Mouse (Mus musculus) lung, postnatal 4 days (tissue): Measurements from ENCODE around the gene Snx6.
"Not testable (repeated sequence)": the region's sequence is repeated elsewhere in the genome, so short reads cannot be mapped to it uniquely, and the experiment has no call there.

Source experiments
- DNase-seq, 2 experiments: peaks; one replicate each; pipeline ENCODE4 v3.0.0; 2021

Snx6 gene

GRCm38 (mm10) chr12:54796516-54797195 is 1.2 kb upstream of the Snx6 start:
- no peak for DNase-seq

- no peak for DNase-seq
These were observed 1.1 kb downstream of the Snx6 start for GRCm38 (mm10) chr12:54794392-54794791.

- DNase-seq = no peak
These were observed 4.0 kb downstream of the Snx6 start for GRCm38 (mm10) chr12:54791465-54791864.

GRCm38 (mm10) chr12:54789346-54790143 is 6.0 kb downstream of the Snx6 start:
- DNase-seq = peak; percentile 56 to 73

- DNase-seq = no peak
These were observed 31.9 kb downstream of the Snx6 start for GRCm38 (mm10) chr12:54763624-54764023.

- DNase-seq = no peak
These were observed 34.8 kb downstream of the Snx6 start for GRCm38 (mm10) chr12:54760676-54761075.

GRCm38 (mm10) chr12:54758846-54759245 is 36.7 kb downstream of the Snx6 start:
- DNase-seq = no peak

- DNase-seq = no peak
These were observed 46.9 kb downstream of the Snx6 start for GRCm38 (mm10) chr12:54748647-54749046.

- peak in 1 of 2 experiments; percentile 30 for DNase-seq
These were observed 56.8 kb downstream of the Snx6 start for GRCm38 (mm10) chr12:54738661-54739243.

GRCm38 (mm10) chr12:54737891-54738660 is 57.4 kb downstream of the Snx6 start:
- DNase-seq = not testable (repeated sequence)

GRCm38 (mm10) chr12:54734307-54735131 is 61.0 kb downstream of the Snx6 start:
- DNase-seq = peak; percentile 54 to 58

GRCm38 (mm10) chr12:54729140-54730059 is 66.1 kb downstream of the Snx6 start:
- DNase-seq = not testable (repeated sequence)

GRCm38 (mm10) chr12:54718871-54719786 is 76.4 kb downstream of the Snx6 start:
- not testable (repeated sequence) for DNase-seq

- not testable (repeated sequence) for DNase-seq
These were observed 78.0 kb downstream of the Snx6 start for GRCm38 (mm10) chr12:54717516-54717915.

GRCm38 (mm10) chr12:54713822-54714626 is 81.5 kb downstream of the Snx6 start:
- DNase-seq = peak; percentile 69 to 73

- peak; percentile 41 to 45 for DNase-seq
These were observed 85.0 kb downstream of the Snx6 start for GRCm38 (mm10) chr12:54710494-54710879.

- peak in 1 of 2 experiments; percentile 3 for DNase-seq
These were observed 85.6 kb downstream of the Snx6 start for GRCm38 (mm10) chr12:54709691-54710493.

- no peak for DNase-seq
These were observed 96.1 kb downstream of the Snx6 start for GRCm38 (mm10) chr12:54699394-54699793.
